Mouse (Mus musculus) hematopoietic stem cell, adult 5-6 weeks (primary cell): ENCODE measurements around the gene Tpcn1. TPM values are rescaled to one million over a fixed set of nuclear protein-coding genes. Genes with fewer than 3 reads are reported as not detected.

Experiments
- ATAC-seq, 2 experiments: fragments of 125-278 bp in 1 of 2; replicated peaks in 1 of 2; 2 replicates each; pipeline ENCODE4 v1.8.0; 2016 to 2017; ENCODE audit warnings: inconsistent platforms in 2 of 2, mild to moderate bottlenecking in 2 of 2, moderate number of reproducible peaks in 2 of 2, low read depth in 1 of 2, moderate TSS enrichment in 1 of 2; ENCODE audit not compliant: low FRiP score in 2 of 2, poor library complexity in 2 of 2, severe bottlenecking in 2 of 2, insufficient read depth in 1 of 2, low TSS enrichment in 1 of 2
- total RNA-seq: library from RNA; stranded (forward); fragments of 172-1452, 232-1000 nt; gene quantifications from 2 replicates; pipeline ENCODE4 v1.2.3, GENCODE M21; 2017

The Tpcn1 gene
- total RNA-seq, 1 experiment from 2014 or later: 9.8 TPM

GRCm38 (mm10) chr5:120487844-120488243 is 100.6 kb downstream of the Tpcn1 start:
- no peak for ATAC-seq

Other genes starting within 250 kb of the Tpcn1 start
- gene Lhx5, start 157.0 kb downstream of the Tpcn1 start, total RNA-seq: not detected in 2 replicates
- 9.1 and 26.1 TPM in 2 replicates for gene Sdsl, start 115.9 kb downstream of the Tpcn1 start, total RNA-seq
- not detected in 2 replicates for gene Sds, start 112.1 kb downstream of the Tpcn1 start, total RNA-seq
- 7.4 and 7.9 TPM in 2 replicates for gene Plbd2, start 85.0 kb downstream of the Tpcn1 start, total RNA-seq
- gene Slc8b1, start 77.5 kb downstream of the Tpcn1 start, total RNA-seq: 8.4 and 13.2 TPM in 2 replicates
- not detected in 2 replicates for gene Iqcd, start 343 bp upstream of the Tpcn1 start, total RNA-seq
- 1.8 TPM in 2 replicates for gene Rita1, start 23.9 kb upstream of the Tpcn1 start, total RNA-seq
- 46.9 and 52.5 TPM in 2 replicates for gene Ddx54, start 24.1 kb upstream of the Tpcn1 start, total RNA-seq
- gene Cfap73, start 45.6 kb upstream of the Tpcn1 start, total RNA-seq: not detected in 2 replicates
- gene Rasal1, start 60.1 kb upstream of the Tpcn1 start, total RNA-seq: 2.9 and 3.4 TPM in 2 replicates
- gene Dtx1, start 123.3 kb upstream of the Tpcn1 start, total RNA-seq: not detected in 2 replicates
- 3.7 and 6.8 TPM in 2 replicates for gene Oas2, start 161.2 kb upstream of the Tpcn1 start, total RNA-seq
- gene Oas3, start 189.0 kb upstream of the Tpcn1 start, total RNA-seq: 8.6 and 13.6 TPM in 2 replicates
- 0.19 and 0.30 TPM in 2 replicates for gene Oas1e, start 206.9 kb upstream of the Tpcn1 start, total RNA-seq
- 2.0 and 10.4 TPM in 2 replicates for gene Oas1c, start 223.8 kb upstream of the Tpcn1 start, total RNA-seq